Mouse (Mus musculus): ENCODE data around the gene Scg2. TPM values are rescaled to one million over a fixed set of nuclear protein-coding genes. Genes with fewer than 3 reads are reported as not detected.
A peak's percentile ranks its signal among the peaks of the same experiment; 100 is the strongest.

Scg2 gene
- polyA plus RNA-seq (2012; rRNA removed) = 0.72 and 0.74 TPM in 2 replicates
- polyA plus RNA-seq (2014; fragmentation: Nextera tagmentation; extraction: Ambion mirVana) = 1.1 and 1.5 TPM in 2 replicates

DNA sequence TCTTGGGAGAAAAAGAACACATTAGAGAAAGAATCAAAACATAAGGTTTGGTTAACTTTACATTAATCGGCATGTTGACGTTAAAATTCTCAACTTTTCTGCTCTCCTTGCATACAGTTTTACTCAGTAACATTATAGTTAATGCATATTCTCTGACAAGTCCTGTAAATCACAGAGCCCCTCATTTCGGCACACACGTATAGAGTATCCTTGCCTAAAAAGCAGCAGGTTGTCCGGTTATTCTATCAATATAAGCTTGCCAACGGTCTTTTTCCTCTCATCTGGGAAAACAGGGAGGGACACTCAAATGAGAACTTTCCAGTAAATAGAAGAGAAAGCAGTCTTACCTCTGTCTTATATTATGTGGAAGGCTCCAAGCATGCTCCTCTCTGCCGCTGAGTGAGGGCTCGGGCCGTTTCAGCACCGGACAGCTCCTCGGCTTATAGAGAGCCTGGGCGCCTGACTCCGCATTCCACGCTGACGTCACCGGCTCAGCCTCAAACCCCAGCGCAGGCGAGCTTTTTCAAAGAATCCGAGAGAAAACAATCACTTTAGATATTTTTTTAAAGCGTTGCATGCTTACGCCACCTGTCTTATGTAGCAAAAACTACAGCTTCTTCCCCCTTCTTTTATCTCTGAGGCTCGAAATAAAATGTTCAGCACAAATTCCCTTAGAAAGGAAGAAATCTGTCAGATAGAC is at the start of gene Scg2:
Gene Scg2 (minus strand): TSS at position 512 of the 700 bp plus-strand sequence.
- no peak for TF ChIP-seq POLR2A (IDR thresholded peaks at IDR 0.05; ENCODE audit: borderline replicate concordance, extremely low read depth, insufficient read depth, insufficient read length)
- DNase-seq (ENCODE audit: low spot score) (peak; percentile 96), ATAC-seq (ENCODE audit: low FRiP score, low read depth) (peak; percentile 94)
- Histone ChIP-seq H3K4me3 (replicated peaks; ENCODE audit: low read length) (no peak within 1 kb of the TSS), H3K36me3 (ENCODE audit: control insufficient read depth, insufficient read depth, low read length) (no peaks in the 10 kb centered on the region), H3K9ac (ENCODE audit: low read depth, low read length, severe bottlenecking) (no peak within 1 kb of the TSS), H3K9me3 (ENCODE audit: control insufficient read depth, low read length) (no peaks in the 10 kb centered on the region), H3K4me2 (replicated peaks; ENCODE audit: low read depth, low read length, severe bottlenecking) (no peak within 1 kb of the TSS), H3K27me3 (ENCODE audit: control insufficient read depth, insufficient read depth, low read length) (no peaks in the 10 kb centered on the region), H3K4me1 (ENCODE audit: control insufficient read depth, insufficient read depth, low read length) (no peaks in the 10 kb centered on the region), H3K27ac (replicated peaks; ENCODE audit: low read depth, low read length) (no peak within 1 kb of the TSS)
- 15% methylated on average over 22 of the region's 22 CpGs for WGBS

GRCm38 (mm10) chr1:79485546-79485945 is 45.6 kb upstream of the Scg2 start:
- ATAC-seq (ENCODE audit: low FRiP score, low read depth) (no peak), DNase-seq (ENCODE audit: low spot score) (no peak)
- WGBS = 91% methylated on average over 6 of the region's 6 CpGs
- Histone ChIP-seq H3K4me3 (replicated peaks; ENCODE audit: low read length) (no peak overlapping the region), H3K36me3 (ENCODE audit: control insufficient read depth, insufficient read depth, low read length) (no peaks in the 10 kb centered on the region), H3K9me3 (ENCODE audit: control insufficient read depth, low read length) (no peaks in the 10 kb centered on the region), H3K9ac (ENCODE audit: low read depth, low read length, severe bottlenecking) (no peak overlapping the region), H3K4me2 (replicated peaks; ENCODE audit: low read depth, low read length, severe bottlenecking) (no peak overlapping the region), H3K27me3 (ENCODE audit: control insufficient read depth, insufficient read depth, low read length) (no peaks in the 10 kb centered on the region), H3K4me1 (ENCODE audit: control insufficient read depth, insufficient read depth, low read length) (no peaks in the 10 kb centered on the region), H3K27ac (replicated peaks; ENCODE audit: low read depth, low read length) (no peak overlapping the region)
- TF ChIP-seq POLR2A (IDR thresholded peaks at IDR 0.05; ENCODE audit: borderline replicate concordance, extremely low read depth, insufficient read depth, insufficient read length) = no peak

DNA sequence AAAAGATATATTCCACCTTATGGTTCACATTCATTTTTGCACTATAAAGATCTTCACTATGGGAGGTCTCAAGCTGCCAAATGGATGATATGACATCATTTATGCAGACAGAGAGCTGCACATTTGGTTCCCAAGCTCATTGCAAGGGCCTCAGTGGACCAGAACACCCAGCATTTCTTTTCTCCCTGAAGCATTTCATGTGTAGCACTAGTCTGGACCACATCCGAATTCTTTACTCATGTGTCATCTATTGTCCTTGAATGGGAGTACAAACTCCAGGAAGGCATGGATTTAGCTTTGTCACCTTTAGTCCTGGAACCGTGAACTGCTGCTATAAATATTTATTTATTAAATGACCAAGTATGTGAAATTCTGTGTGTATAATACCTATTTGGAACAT is 30.9 kb upstream of the Scg2 start:
- no peaks in the 10 kb centered on the region for H3K9me3 ChIP-seq (ENCODE audit: control insufficient read depth, low read length)
- H3K27ac ChIP-seq (replicated peaks; ENCODE audit: low read depth, low read length) = no peak overlapping the region
- no peak for TF ChIP-seq POLR2A (IDR thresholded peaks at IDR 0.05; ENCODE audit: borderline replicate concordance, extremely low read depth, insufficient read depth, insufficient read length)
- H3K4me3 ChIP-seq (replicated peaks; ENCODE audit: low read length) = no peak overlapping the region
- no peak overlapping the region for H3K4me2 ChIP-seq (replicated peaks; ENCODE audit: low read depth, low read length, severe bottlenecking)
- no peaks in the 10 kb centered on the region for H3K27me3 ChIP-seq (ENCODE audit: control insufficient read depth, insufficient read depth, low read length)
- H3K9ac ChIP-seq (ENCODE audit: low read depth, low read length, severe bottlenecking) = no peak overlapping the region
- H3K4me1 ChIP-seq (ENCODE audit: control insufficient read depth, insufficient read depth, low read length) = no peaks in the 10 kb centered on the region
- DNase-seq (ENCODE audit: low spot score) (no peak), ATAC-seq (ENCODE audit: low FRiP score, low read depth) (no peak)
- no peaks in the 10 kb centered on the region for H3K36me3 ChIP-seq (ENCODE audit: control insufficient read depth, insufficient read depth, low read length)
- 79% methylated on average over 2 of the region's 2 CpGs for WGBS

DNA sequence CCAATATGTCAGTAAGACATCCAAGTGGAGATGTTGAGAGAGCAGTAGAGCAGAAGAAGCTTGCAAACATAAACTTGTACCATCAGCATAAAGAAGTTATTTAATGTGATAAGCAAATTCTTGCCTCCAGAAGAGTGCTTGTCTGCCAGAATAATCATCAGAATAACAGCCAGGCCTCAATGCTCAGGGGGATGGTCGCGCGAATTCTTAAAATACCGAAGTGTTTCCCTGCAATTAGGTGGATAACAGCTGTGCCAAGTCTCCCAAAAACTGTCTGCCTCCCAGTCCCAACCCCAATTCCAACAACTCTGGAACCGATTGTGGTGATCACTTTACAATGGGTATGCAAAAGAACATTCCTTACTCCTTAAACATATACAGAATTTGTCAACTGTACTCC is 30.0 kb upstream of the Scg2 start:
- Histone ChIP-seq H3K9me3 (ENCODE audit: control insufficient read depth, low read length) (no peaks in the 10 kb centered on the region), H3K27ac (replicated peaks; ENCODE audit: low read depth, low read length) (no peak overlapping the region), H3K4me1 (ENCODE audit: control insufficient read depth, insufficient read depth, low read length) (no peaks in the 10 kb centered on the region), H3K36me3 (ENCODE audit: control insufficient read depth, insufficient read depth, low read length) (no peaks in the 10 kb centered on the region), H3K27me3 (ENCODE audit: control insufficient read depth, insufficient read depth, low read length) (no peaks in the 10 kb centered on the region), H3K9ac (ENCODE audit: low read depth, low read length, severe bottlenecking) (no peak overlapping the region), H3K4me3 (replicated peaks; ENCODE audit: low read length) (no peak overlapping the region), H3K4me2 (replicated peaks; ENCODE audit: low read depth, low read length, severe bottlenecking) (no peak overlapping the region)
- no peak for TF ChIP-seq POLR2A (IDR thresholded peaks at IDR 0.05; ENCODE audit: borderline replicate concordance, extremely low read depth, insufficient read depth, insufficient read length)
- DNase-seq (ENCODE audit: low spot score) (no peak), ATAC-seq (ENCODE audit: low FRiP score, low read depth) (no peak)
- WGBS = 75% methylated on average over 5 of the region's 5 CpGs

- Histone ChIP-seq H3K4me2 (replicated peaks; ENCODE audit: low read depth, low read length, severe bottlenecking) (no peak overlapping the region), H3K4me3 (replicated peaks; ENCODE audit: low read length) (no peak overlapping the region), H3K27ac (replicated peaks; ENCODE audit: low read depth, low read length) (no peak overlapping the region), H3K36me3 (ENCODE audit: control insufficient read depth, insufficient read depth, low read length) (no peaks in the 10 kb centered on the region), H3K27me3 (ENCODE audit: control insufficient read depth, insufficient read depth, low read length) (no peaks in the 10 kb centered on the region), H3K9ac (ENCODE audit: low read depth, low read length, severe bottlenecking) (no peak overlapping the region), H3K4me1 (ENCODE audit: control insufficient read depth, insufficient read depth, low read length) (no peaks in the 10 kb centered on the region), H3K9me3 (ENCODE audit: control insufficient read depth, low read length) (no peaks in the 10 kb centered on the region)
- no peak for DNase-seq (ENCODE audit: low spot score)
- 73% methylated on average over 3 of the region's 3 CpGs for WGBS
- no peak for TF ChIP-seq POLR2A (IDR thresholded peaks at IDR 0.05; ENCODE audit: borderline replicate concordance, extremely low read depth, insufficient read depth, insufficient read length)
- no peak for ATAC-seq (ENCODE audit: low FRiP score, low read depth)
These were observed 26.7 kb upstream of the Scg2 start for GRCm38 (mm10) chr1:79466585-79466984.

Data from limb, embryonic 14.5 days (tissue).